ENCODE assay signal across 8 mouse cellular contexts in genomic region chr13:67553730-67554129, GRCm38 (mm10). TPM values are rescaled to one million over a fixed set of nuclear protein-coding genes. Genes with fewer than 3 reads are reported as not detected.
DNase-seq lines count a peak whose midpoint lies in the region; ATAC-seq and TF ChIP-seq lines count a peak whose summit lies in the region.

Gene Zfp748, minus strand, starts transcription at chr13:67553830.

- no peak for DNase-seq in heart, postnatal 4 days
- DNase-seq in T-cell, adult 2 months (ENCODE audit: low spot score): no peak
- no peak for DNase-seq in adrenal gland, postnatal 36 days
- DNase-seq in cerebellum, adult 9-11 months: no peak

- peak within 1 kb of the TSS; percentile 80 for H3K4me2 ChIP-seq in heart, embryonic 13.5 days

- H3K4me3 ChIP-seq in heart, embryonic 13.5 days: peak within 1 kb of the TSS; percentile 63
- H3K4me3 ChIP-seq in ES-Bruce4 (ENCODE audit: low read depth, low read length): peak within 1 kb of the TSS; percentile 84
- peak within 1 kb of the TSS; percentile 97 for H3K4me3 ChIP-seq in megakaryocyte, embryonic 14.5 days (replicated peaks)

- peaks cover 18% of the 10 kb centered on the region for H3K4me1 ChIP-seq in heart, embryonic 13.5 days
- H3K4me1 ChIP-seq in ES-Bruce4 (ENCODE audit: control insufficient read depth, insufficient read depth, low read length): no peaks in the 10 kb centered on the region
- H3K4me1 ChIP-seq in megakaryocyte, embryonic 14.5 days: peaks cover 26% of the 10 kb centered on the region

- 71% methylated on average over 4 of the region's 4 CpGs for WGBS in heart, embryonic 13.5 days

- H3K27ac ChIP-seq in heart, embryonic 13.5 days (replicated peaks): peak within 1 kb of the TSS; percentile 83
- 0 out of 2 replicates have a peak within 1 kb of the TSS, but pooled peaks have one; percentile 27 for H3K27ac ChIP-seq in ES-Bruce4 (ENCODE audit: insufficient read depth, low read length)

- H3K9ac ChIP-seq in heart, embryonic 13.5 days: peak within 1 kb of the TSS; percentile 84
- peak within 1 kb of the TSS; percentile 88 for H3K9ac ChIP-seq in ES-Bruce4 (ENCODE audit: low read depth, poor library complexity, severe bottlenecking)

- TF ChIP-seq CTCF in ES-Bruce4 (IDR thresholded peaks at IDR 0.05; ENCODE audit: low read depth, low read length): no peak

- TF ChIP-seq POLR2A in ES-Bruce4 (IDR thresholded peaks at IDR 0.05; ENCODE audit: insufficient read depth, low read length): no peak

- no peak for TF ChIP-seq EP300 in ES-Bruce4 (IDR thresholded peaks at IDR 0.05; ENCODE audit: insufficient read depth, low read depth, low read length)

- H3K27me3 ChIP-seq in heart, embryonic 13.5 days (replicated peaks): no peaks in the 10 kb centered on the region
- no peaks in the 10 kb centered on the region for H3K27me3 ChIP-seq in ES-Bruce4 (ENCODE audit: control insufficient read depth, insufficient read depth, low read length, poor library complexity, severe bottlenecking)
- H3K27me3 ChIP-seq in megakaryocyte, embryonic 14.5 days (replicated peaks): no peaks in the 10 kb centered on the region

- H3K9me3 ChIP-seq in heart, embryonic 13.5 days: no peaks in the 10 kb centered on the region
- H3K9me3 ChIP-seq in ES-Bruce4 (replicated peaks; ENCODE audit: control insufficient read depth, insufficient read depth, low read length, poor library complexity, severe bottlenecking): no peaks in the 10 kb centered on the region
- H3K9me3 ChIP-seq in megakaryocyte, embryonic 14.5 days: no peaks in the 10 kb centered on the region

- no peaks in the 10 kb centered on the region for H3K36me3 ChIP-seq in heart, embryonic 13.5 days
- no peaks in the 10 kb centered on the region for H3K36me3 ChIP-seq in ES-Bruce4 (ENCODE audit: control insufficient read depth, insufficient read depth, low read length, poor library complexity, severe bottlenecking)
- peaks cover 17% of the 10 kb centered on the region for H3K36me3 ChIP-seq in megakaryocyte, embryonic 14.5 days (replicated peaks; ENCODE audit: low read length)

- no peak for ATAC-seq in heart, embryonic 13.5 days (ENCODE audit: extremely low read depth, insufficient number of reproducible peaks, low FRiP score, low TSS enrichment)
- no peak for ATAC-seq in hematopoietic stem cell, adult 5-6 weeks (replicated peaks in 1 of 2; ENCODE audit: insufficient read depth in 1 of 2, low FRiP score in 2 of 2, low TSS enrichment in 1 of 2, low read depth in 1 of 2, poor library complexity in 2 of 2, severe bottlenecking in 2 of 2)

RNA-seq across cellular contexts. Expression of gene Zfp748, which starts in this region (rescaled TPM):
- 5.7 and 7.3 TPM in 2 replicates for polyA plus RNA-seq in heart, embryonic 13.5 days (2015; fragmentation: Nextera tagmentation; extraction: Ambion mirVana)
- 1 to 10 TPM; 5.3 to 5.6 TPM for total RNA-seq in heart, postnatal 4 days (2021)
- polyA plus RNA-seq in ES-Bruce4 (2011; ENCODE audit: insufficient read depth, insufficient read length, low read depth, missing spikeins): 9.3 and 9.9 TPM in 2 replicates
- 13.8 and 34.3 TPM in 2 replicates for total RNA-seq in hematopoietic stem cell, adult 5-6 weeks (2017)
- polyA plus RNA-seq in megakaryocyte, embryonic 14.5 days (2012; ENCODE audit: insufficient read depth, low replicate concordance): 0.09 TPM in 1 of 2 replicates, not detected in the other
- 10 to 100 TPM in 1 of 2 experiments, 1 to 10 TPM in 1; 8.3 to 10.2 TPM for total RNA-seq in adrenal gland, postnatal 36 days (2021)
